Mouse (Mus musculus) WW6 (cell line): ENCODE results near the gene Arglu1.

Source experiments
- DNase-seq: peaks from one replicate; pipeline ENCODE4 v3.0.0-alpha.2; 2013; ENCODE audit warnings: low read depth, low spot score

The Arglu1 gene

DNA sequence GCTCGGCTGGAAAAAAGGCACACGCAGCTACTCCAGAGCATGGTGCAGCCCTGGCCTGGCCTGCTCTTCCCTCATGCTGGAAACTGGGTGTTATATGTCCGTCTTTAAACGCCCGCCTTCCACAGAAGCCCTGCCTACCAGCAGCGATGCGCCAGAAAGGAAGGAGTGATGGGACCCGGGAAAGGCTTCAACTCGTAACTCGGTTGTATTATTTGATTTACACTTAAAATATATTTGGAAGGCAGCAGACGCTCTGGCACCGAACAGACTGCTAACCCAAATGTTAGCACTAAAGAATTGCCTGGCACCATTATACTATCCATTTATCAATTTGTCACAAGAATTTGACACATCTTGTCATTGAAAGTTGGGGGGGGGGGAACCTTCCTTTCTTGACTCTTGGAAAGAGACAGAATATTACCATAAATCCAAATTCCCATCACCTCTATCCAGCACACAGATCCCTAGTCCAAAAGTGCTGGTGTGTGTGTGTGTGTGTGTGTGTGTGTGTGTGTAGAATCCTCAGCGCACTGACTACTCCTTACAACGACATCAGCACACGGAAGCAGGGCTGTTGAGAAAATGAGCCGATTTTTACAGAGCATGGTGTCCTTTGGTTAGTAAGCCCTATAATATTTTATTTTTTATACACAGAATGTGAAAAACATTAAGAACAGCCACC lies 68.9 kb downstream of the Arglu1 start:
- DNase-seq = no peak

DNA sequence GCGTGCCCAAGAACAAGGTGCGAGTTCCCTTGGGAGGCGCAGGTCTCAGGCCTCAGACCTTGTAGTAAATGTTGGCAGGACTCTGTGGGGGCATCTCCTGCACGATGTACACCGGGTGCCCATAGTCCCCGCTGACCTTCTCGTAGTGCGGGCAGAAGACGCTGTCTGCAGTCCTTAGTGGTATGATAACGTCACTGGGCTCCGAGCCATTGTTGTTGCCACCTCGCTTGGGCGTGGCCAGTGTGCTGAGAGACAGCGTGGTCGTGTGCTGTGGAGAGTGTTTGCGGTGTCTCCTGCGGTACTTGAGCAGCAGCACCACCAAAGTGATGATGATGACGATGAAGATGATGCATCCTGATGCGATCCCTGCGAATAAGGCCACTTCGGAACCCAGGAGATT lies 69.8 kb downstream of the Arglu1 start:
- no peak for DNase-seq

DNA sequence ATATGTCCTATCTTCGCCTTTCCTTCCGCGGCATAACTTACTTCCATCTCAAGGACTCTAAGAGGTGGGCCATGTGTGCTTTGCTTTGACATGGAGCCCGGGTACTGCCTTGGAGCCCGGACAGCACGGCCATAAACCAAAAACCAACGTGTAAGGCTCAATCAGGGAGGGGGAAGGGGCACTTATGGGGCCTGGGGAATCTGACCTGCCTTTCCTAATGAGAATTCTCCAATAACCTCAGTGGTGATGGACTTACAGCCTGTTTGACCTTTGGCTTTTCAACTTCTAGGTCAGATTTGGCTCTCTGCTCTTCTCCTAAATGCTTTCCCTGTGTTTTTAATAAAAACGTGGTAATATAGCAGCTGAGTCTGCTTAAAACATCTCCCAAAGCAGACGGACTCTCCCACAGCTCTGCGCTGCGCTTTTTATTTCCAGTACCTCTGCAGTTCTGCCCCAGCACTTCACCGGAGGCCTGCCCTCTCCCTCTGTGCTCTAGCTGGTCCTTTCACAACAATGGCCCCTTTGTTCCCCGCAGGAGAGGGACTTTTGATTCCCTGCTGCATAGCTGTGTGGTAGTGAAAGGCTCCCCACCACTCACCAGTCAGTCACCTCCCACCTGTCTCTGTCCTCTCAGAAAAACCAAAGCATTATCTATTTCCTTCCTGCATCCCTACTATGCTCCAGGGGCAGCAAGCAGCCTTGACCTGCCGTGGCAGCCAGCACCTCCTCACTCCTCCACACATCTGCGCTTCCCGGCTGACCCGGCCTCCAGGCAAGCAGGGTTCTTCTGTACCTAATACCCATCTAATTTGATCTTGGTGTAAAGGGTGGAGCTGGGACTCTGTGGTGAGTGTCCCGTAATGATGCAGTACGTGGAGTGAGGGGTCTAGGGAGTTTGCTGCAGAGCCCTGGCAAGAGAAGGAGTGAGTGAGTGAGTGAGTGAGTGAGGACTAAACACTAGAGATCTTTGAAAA lies 70.8 kb downstream of the Arglu1 start:
- DNase-seq = no peak
